Comparison of ENCODE assay signal across 8 mouse cellular contexts in genomic region chr5:124598224-124599174, GRCm38 (mm10). TPM values are rescaled to one million over a fixed set of nuclear protein-coding genes. Genes with fewer than 3 reads are reported as not detected.
A peak's percentile ranks its signal among the peaks of the same experiment; 100 is the strongest.
DNase-seq lines count a peak whose midpoint lies in the region; ATAC-seq and TF ChIP-seq lines count a peak whose summit lies in the region.

No protein-coding gene starts in this region.

- peak overlapping the region; percentile 91 for H3K4me3 ChIP-seq in E14TG2a.4 (replicated peaks; ENCODE audit: low read length)
- H3K4me3 ChIP-seq in forebrain, embryonic 13.5 days, result peak overlapping the region; percentile 88
- H3K4me3 ChIP-seq in heart, embryonic 16.5 days (ENCODE audit: low read length), result peak overlapping the region; percentile 71
- H3K4me3 ChIP-seq in liver, embryonic 11.5 days (ENCODE audit: low read depth, low read length), result peak overlapping the region; percentile 72

- no peaks in the 10 kb centered on the region for H3K27me3 ChIP-seq in E14TG2a.4 (ENCODE audit: insufficient read depth, low read length)
- H3K27me3 ChIP-seq in forebrain, embryonic 13.5 days, result no peaks in the 10 kb centered on the region
- no peaks in the 10 kb centered on the region for H3K27me3 ChIP-seq in heart, embryonic 16.5 days (ENCODE audit: control insufficient read depth, insufficient read depth, low read length)
- no peaks in the 10 kb centered on the region for H3K27me3 ChIP-seq in liver, embryonic 11.5 days (replicated peaks; ENCODE audit: control insufficient read depth, insufficient read depth, low read length)

- H3K4me1 ChIP-seq in E14TG2a.4 (replicated peaks; ENCODE audit: low read depth, low read length), result peaks cover 22% of the 10 kb centered on the region
- peaks cover 15% of the 10 kb centered on the region for H3K4me1 ChIP-seq in forebrain, embryonic 13.5 days
- H3K4me1 ChIP-seq in heart, embryonic 16.5 days (ENCODE audit: control insufficient read depth, insufficient read depth, low read length), result peaks cover 7% of the 10 kb centered on the region
- peaks cover 2% of the 10 kb centered on the region; the same call in 1 of the 2 replicates for H3K4me1 ChIP-seq in liver, embryonic 11.5 days (replicated peaks; ENCODE audit: control insufficient read depth, insufficient read depth, low read length)

- TF ChIP-seq CTCF in E14TG2a.4 (conservative IDR thresholded peaks at IDR 0.05; ENCODE audit: low read length), result no peak

- peak overlapping the region; percentile 96 for H3K4me2 ChIP-seq in forebrain, embryonic 13.5 days
- H3K4me2 ChIP-seq in heart, embryonic 16.5 days (ENCODE audit: low read depth, low read length), result peak overlapping the region; percentile 73
- H3K4me2 ChIP-seq in liver, embryonic 11.5 days, result peak overlapping the region; percentile 79

- WGBS in forebrain, embryonic 13.5 days, result 6% methylated on average over 30 of the region's 30 CpGs
- WGBS in heart, embryonic 16.5 days, result 9% methylated on average over 30 of the region's 30 CpGs
- WGBS in liver, embryonic 11.5 days, result 8% methylated on average over 30 of the region's 30 CpGs

- peak; percentile 100 for ATAC-seq in forebrain, embryonic 13.5 days
- ATAC-seq in heart, embryonic 16.5 days (replicated peaks; ENCODE audit: extremely low read depth, insufficient read depth, low FRiP score), result peak; percentile 99
- ATAC-seq in liver, embryonic 11.5 days (replicated peaks; ENCODE audit: low FRiP score), result peak; percentile 98

- no peaks in the 10 kb centered on the region for H3K9me3 ChIP-seq in E14TG2a.4 (ENCODE audit: low read length)
- H3K9me3 ChIP-seq in forebrain, embryonic 13.5 days (replicated peaks), result no peaks in the 10 kb centered on the region
- no peaks in the 10 kb centered on the region for H3K9me3 ChIP-seq in heart, embryonic 16.5 days (replicated peaks; ENCODE audit: control insufficient read depth, low read length)
- no peaks in the 10 kb centered on the region for H3K9me3 ChIP-seq in liver, embryonic 11.5 days (ENCODE audit: control insufficient read depth, low read length)

- DNase-seq in cerebellum, adult 11-12 months, result peak; percentile 95
- DNase-seq in kidney, postnatal 14 days, result peak; percentile 97
- peak; percentile 80 for DNase-seq in liver, embryonic 11.5 days (ENCODE audit: low spot score)
- DNase-seq in naive thymus-derived CD4-positive, alpha-beta T cell, adult 2 months (ENCODE audit: low read depth), result peak; percentile 67
- peak; percentile 74 to 77 for DNase-seq in spleen, postnatal 4 days (ENCODE audit: low spot score in 2 of 2)

- peaks cover 45% of the 10 kb centered on the region for H3K36me3 ChIP-seq in E14TG2a.4 (ENCODE audit: insufficient read depth, low read length)
- peaks cover 49% of the 10 kb centered on the region for H3K36me3 ChIP-seq in forebrain, embryonic 13.5 days (ENCODE audit: poor library complexity, severe bottlenecking)
- peaks cover 16% of the 10 kb centered on the region for H3K36me3 ChIP-seq in heart, embryonic 16.5 days (ENCODE audit: control insufficient read depth, insufficient read depth)
- peaks cover 16% of the 10 kb centered on the region for H3K36me3 ChIP-seq in liver, embryonic 11.5 days (ENCODE audit: control insufficient read depth, insufficient read depth, low read length)

- no peak overlapping the region; the same call in 1 of the 2 replicates for H3K27ac ChIP-seq in forebrain, embryonic 13.5 days
- H3K27ac ChIP-seq in heart, embryonic 16.5 days (ENCODE audit: low read length), result no peak overlapping the region
- no peak overlapping the region for H3K27ac ChIP-seq in liver, embryonic 11.5 days (ENCODE audit: low read depth, low read length)

- H3K9ac ChIP-seq in forebrain, embryonic 13.5 days, result peak overlapping the region; percentile 81
- peak overlapping the region; percentile 69 for H3K9ac ChIP-seq in heart, embryonic 16.5 days (ENCODE audit: low read length)
- peak overlapping the region; percentile 47 for H3K9ac ChIP-seq in liver, embryonic 11.5 days (ENCODE audit: low read depth, low read length)

RNA-seq across cellular contexts. Expression of gene Gtf2h3, which starts 19.6 kb away (rescaled TPM):
- 64.7 and 66.9 TPM in 2 replicates for polyA plus RNA-seq in forebrain, embryonic 13.5 days (2015; fragmentation: Nextera tagmentation; extraction: Ambion mirVana)
- 34.3 TPM in 2 replicates for polyA plus RNA-seq in heart, embryonic 16.5 days (2015; fragmentation: Nextera tagmentation; extraction: Ambion mirVana)
- polyA plus RNA-seq in liver, embryonic 11.5 days (2014; fragmentation: Nextera tagmentation; extraction: Ambion mirVana), result 69.7 and 69.9 TPM in 2 replicates

RNA-seq across cellular contexts. Expression of gene Eif2b1, which starts 19.6 kb away (rescaled TPM):
- polyA plus RNA-seq in forebrain, embryonic 13.5 days (2015; fragmentation: Nextera tagmentation; extraction: Ambion mirVana), result 72.8 and 74.4 TPM in 2 replicates
- polyA plus RNA-seq in heart, embryonic 16.5 days (2015; fragmentation: Nextera tagmentation; extraction: Ambion mirVana), result 53.3 and 62.2 TPM in 2 replicates
- polyA plus RNA-seq in liver, embryonic 11.5 days (2014; fragmentation: Nextera tagmentation; extraction: Ambion mirVana), result 119 and 123 TPM in 2 replicates

RNA-seq across cellular contexts. Expression of gene Atp6v0a2, which starts 29.9 kb away (rescaled TPM):
- polyA plus RNA-seq in forebrain, embryonic 13.5 days (2015; fragmentation: Nextera tagmentation; extraction: Ambion mirVana), result 44.7 and 45.9 TPM in 2 replicates
- 32.3 and 33.4 TPM in 2 replicates for polyA plus RNA-seq in heart, embryonic 16.5 days (2015; fragmentation: Nextera tagmentation; extraction: Ambion mirVana)
- polyA plus RNA-seq in liver, embryonic 11.5 days (2014; fragmentation: Nextera tagmentation; extraction: Ambion mirVana), result 31.2 and 36.0 TPM in 2 replicates

RNA-seq across cellular contexts. Expression of gene Ddx55, which starts 45.8 kb away (rescaled TPM):
- polyA plus RNA-seq in forebrain, embryonic 13.5 days (2015; fragmentation: Nextera tagmentation; extraction: Ambion mirVana), result 23.3 and 25.5 TPM in 2 replicates
- polyA plus RNA-seq in heart, embryonic 16.5 days (2015; fragmentation: Nextera tagmentation; extraction: Ambion mirVana), result 8.4 and 8.7 TPM in 2 replicates
- 18.9 and 19.6 TPM in 2 replicates for polyA plus RNA-seq in liver, embryonic 11.5 days (2014; fragmentation: Nextera tagmentation; extraction: Ambion mirVana)

RNA-seq across cellular contexts. Expression of gene Tmed2, which starts 58.0 kb away (rescaled TPM):
- polyA plus RNA-seq in forebrain, embryonic 13.5 days (2015; fragmentation: Nextera tagmentation; extraction: Ambion mirVana), result 378 and 389 TPM in 2 replicates
- polyA plus RNA-seq in heart, embryonic 16.5 days (2015; fragmentation: Nextera tagmentation; extraction: Ambion mirVana), result 435 and 443 TPM in 2 replicates
- polyA plus RNA-seq in liver, embryonic 11.5 days (2014; fragmentation: Nextera tagmentation; extraction: Ambion mirVana), result 521 and 566 TPM in 2 replicates
